Mouse (Mus musculus) testis, adult 2 months (tissue): ENCODE data around the gene Tmc3.

ENCODE experiments used
- CTCF ChIP-seq: fragments of 200-500 bp; IDR thresholded peaks from 2 replicates; pipeline ENCODE4 v1.5.1; 2012; ENCODE audit warnings: low read depth, mild to moderate bottlenecking, inconsistent platforms, low read length, moderate library complexity; ENCODE audit not compliant: control insufficient read depth, insufficient read depth, insufficient replicate concordance
- POLR2A ChIP-seq: fragments of 200-500 bp; IDR thresholded peaks from 2 replicates; pipeline ENCODE4 v1.6.1; 2012; ENCODE audit warnings: low read depth, mild to moderate bottlenecking, inconsistent platforms, low read length, moderate library complexity; ENCODE audit not compliant: control insufficient read depth

GRCm38 (mm10) chr7:83666087-83666595, 81.4 kb downstream of the Tmc3 start:
- TF ChIP-seq CTCF (no peak), POLR2A (no peak)
